ENCODE assay signal across 8 mouse cellular contexts in the genomic region with DNA sequence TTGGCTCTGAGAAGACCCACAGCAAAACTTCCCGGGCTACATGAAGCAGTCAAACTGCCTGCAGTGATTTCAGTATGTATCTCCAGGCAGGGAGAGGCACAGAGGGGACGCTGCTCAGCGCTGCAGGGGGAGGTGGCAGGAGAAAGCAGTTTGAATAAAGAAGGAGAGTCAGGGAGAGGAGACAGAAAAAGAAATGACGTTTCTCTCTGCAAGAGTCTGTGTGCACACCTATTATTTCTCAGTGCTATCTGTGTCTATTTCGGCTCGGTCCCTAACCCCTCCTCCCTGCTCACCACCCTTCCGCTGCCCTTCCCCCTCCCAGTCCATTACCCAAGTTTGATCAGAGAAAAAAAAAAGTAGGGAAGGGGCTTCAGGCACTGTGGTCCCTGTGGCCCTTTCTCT.
DNase-seq lines count a peak whose midpoint lies in the region; TF ChIP-seq lines count a peak whose summit lies in the region.

No protein-coding gene starts in this region.

- H3K27me3 ChIP-seq in myocyte (ENCODE audit: control insufficient read depth, insufficient read depth, insufficient read length): no peaks in the 10 kb centered on the region

- no peak overlapping the region for H3ac ChIP-seq in myocyte (ENCODE audit: control insufficient read depth, insufficient read length)

- H3K79me2 ChIP-seq in myocyte (ENCODE audit: control insufficient read depth, insufficient read depth): no peaks in the 10 kb centered on the region

- intact Hi-C loops in left cerebral cortex, postnatal 4 days (cut with DNase I): loop anchor here (10.0 kb wide), 1 partner anchor 393 kb away; the partner anchor contains the start of gene Cited2

- H3K4me3 ChIP-seq in myocyte: no peak overlapping the region

- DNase-seq in kidney, postnatal 10 days: peak; percentile 21
- DNase-seq in kidney, postnatal 36 days: no peak
- peak; percentile 50 for DNase-seq in cerebellum, adult 9-10 months
- peak; percentile 38 to 49 for DNase-seq in frontal cortex, postnatal 36 days (ENCODE audit: low spot score in 2 of 2)
- DNase-seq in left cerebral cortex, postnatal 4 days: peak; percentile 55
- no peak for DNase-seq in thymus, adult 18-20 months
- DNase-seq in urinary bladder, postnatal 14 days (ENCODE audit: low spot score): no peak

- TF ChIP-seq POLR2A in myocyte (IDR thresholded peaks at IDR 0.05; ENCODE audit: insufficient read length, low read depth): no peak

- no peaks in the 10 kb centered on the region for H3K36me3 ChIP-seq in myocyte (ENCODE audit: control insufficient read depth, insufficient read depth)

- H3K4me2 ChIP-seq in myocyte (ENCODE audit: low read depth): peak overlapping the region; percentile 28

TF ChIP-seq in myocyte, 11 proteins besides CTCF, POLR2A, EP300 and RAD21:
- no peak for TF ChIP-seq SRF (IDR thresholded peaks at IDR 0.05; ENCODE audit: control insufficient read depth, insufficient read length, low read depth)
- TF ChIP-seq CEBPB (IDR thresholded peaks at IDR 0.05; ENCODE audit: insufficient read depth, poor library complexity, severe bottlenecking): no peak
- no peak for TF ChIP-seq MYOD1 (IDR thresholded peaks at IDR 0.05; ENCODE audit: control insufficient read depth in 1 of 3, insufficient read length in 2 of 3, low read depth in 2 of 3)
- no peak for TF ChIP-seq USF1 (IDR thresholded peaks at IDR 0.05; ENCODE audit: low read depth)
- no peak for TF ChIP-seq TCF12 (IDR thresholded peaks at IDR 0.05; ENCODE audit: insufficient read depth, poor library complexity, severe bottlenecking)
- no peak for TF ChIP-seq POLR2AphosphoS2 (IDR thresholded peaks at IDR 0.05; ENCODE audit: insufficient read length, low read depth)
- TF ChIP-seq E2F4 (IDR thresholded peaks at IDR 0.05; ENCODE audit: insufficient read depth): no peak
- no peak for TF ChIP-seq MYOG (IDR thresholded peaks at IDR 0.05; ENCODE audit: control insufficient read depth in 1 of 3, insufficient read depth in 1 of 3, insufficient read length in 2 of 3, low read depth in 2 of 3)
- TF ChIP-seq MAX (IDR thresholded peaks at IDR 0.05; ENCODE audit: low read depth): no peak
- no peak for TF ChIP-seq REST (IDR thresholded peaks at IDR 0.05; ENCODE audit: insufficient read depth, insufficient read length)
- no peak for TF ChIP-seq TCF3 (IDR thresholded peaks at IDR 0.05; ENCODE audit: insufficient read length, low read depth)

Comparison
In these comparisons a context has a peak if more than half of its experiments do, and no peak if none do; other contexts are left out.
1. DNase-seq: peak in kidney, postnatal 10 days (single experiment), cerebellum, adult 9-10 months (single experiment), frontal cortex, postnatal 36 days (2 of 2) and left cerebral cortex, postnatal 4 days (single experiment); none in kidney, postnatal 36 days (0 of 2), thymus, adult 18-20 months (0 of 2) and urinary bladder, postnatal 14 days (single experiment).